Mouse (Mus musculus) cerebellum, adult 2 months (tissue): Measurements from ENCODE around the gene Kcnip4. TPM values are rescaled to one million over a fixed set of nuclear protein-coding genes. Genes with fewer than 3 reads are reported as not detected.
A peak's percentile ranks its signal among the peaks of the same experiment; 100 is the strongest.

ENCODE experiments used
- DNase-seq, 2 experiments: peaks; one replicate each; pipeline ENCODE4 v3.0.0; 2021
- H3K27ac ChIP-seq: fragments of 200-500 bp; 2 replicates; pipeline ENCODE4 v1.5.1; 2012; ENCODE audit warnings: low read length, control low read depth, inconsistent platforms; ENCODE audit not compliant: insufficient read depth
- H3K27me3 ChIP-seq: fragments of 200-500 bp; 2 replicates; pipeline ENCODE4 v1.6.1; 2012; ENCODE audit warnings: inconsistent platforms, mild to moderate bottlenecking, low read length, moderate library complexity; ENCODE audit not compliant: control insufficient read depth, insufficient read depth
- H3K4me1 ChIP-seq: fragments of 200-500 bp; 2 replicates; pipeline ENCODE4 v1.6.1; 2011; ENCODE audit warnings: low read length; ENCODE audit not compliant: control insufficient read depth, insufficient read depth
- H3K4me3 ChIP-seq: fragments of 200-500 bp; replicated peaks from 2 replicates; pipeline ENCODE3; 2011; ENCODE audit warnings: mild to moderate bottlenecking, low read depth, low read length, control low read depth; ENCODE audit not compliant: insufficient read depth
- CTCF ChIP-seq: fragments of 200-500 bp; IDR thresholded peaks from 2 replicates; pipeline ENCODE4 v1.5.1; 2011; ENCODE audit warnings: low read depth, mild to moderate bottlenecking, control low read depth, low read length, moderate library complexity, borderline replicate concordance; ENCODE audit not compliant: insufficient read depth
- POLR2A ChIP-seq: fragments of 200-500 bp; IDR thresholded peaks from 2 replicates; pipeline ENCODE4 v1.6.1; 2011; ENCODE audit warnings: low read length, control low read depth, borderline replicate concordance; ENCODE audit not compliant: insufficient read depth
- WGBS: fragments of 180-500 bp; shearing (Covaris S2); methylation state at CpG from one replicate; pipeline ENCODE4 v1.1.7; 2018; 5-methylcytosine and 5-hydroxymethylcytosine counted together
- polyA plus RNA-seq: library from polyadenylated mRNA; depleted of rRNA; stranded (reverse); fragments of >200 nt; gene quantifications from 2 replicates; pipeline ENCODE4 v1.2.3, GENCODE M21; 2012

Kcnip4 gene
- polyA plus RNA-seq, 1 experiment, result 93.6 TPM

- H3K4me3 ChIP-seq, result no peak overlapping the region
- H3K27ac ChIP-seq, result no peak overlapping the region
- TF ChIP-seq CTCF, result no peak
- no peak for TF ChIP-seq POLR2A
- no peaks in the 10 kb centered on the region for H3K4me1 ChIP-seq
- H3K27me3 ChIP-seq, result no peaks in the 10 kb centered on the region; the same call in 1 of the 2 replicates
- peak in 1 of 2 experiments; percentile 7 for DNase-seq
- WGBS, result 43% methylated on average over 5 of the region's 5 CpGs
Observed at GRCm38 (mm10) chr5:48345095-48345982, 1179.4 kb downstream of the Kcnip4 start.

GRCm38 (mm10) chr5:48340808-48341433 lies 1183.8 kb downstream of the Kcnip4 start:
- Histone ChIP-seq H3K4me3 (no peak overlapping the region), H3K27ac (no peak overlapping the region), H3K4me1 (no peaks in the 10 kb centered on the region), H3K27me3 (no peaks in the 10 kb centered on the region)
- WGBS, result 51% methylated on average over 7 of the region's 7 CpGs
- no peak for TF ChIP-seq POLR2A
- no peak for TF ChIP-seq CTCF
- no peak for DNase-seq
